Mouse (Mus musculus) intestine, embryonic 14.5 days (tissue): ENCODE measurements around the gene Tmem117. TPM values are rescaled to one million over a fixed set of nuclear protein-coding genes. Genes with fewer than 3 reads are reported as not detected.
A peak's percentile ranks its signal among the peaks of the same experiment; 100 is the strongest.

ENCODE experiments used
- ATAC-seq: fragments of 200-750 bp; cut with Nextera tagmentation; replicated peaks from 2 replicates; pipeline ENCODE4 v1.8.0; 2017; ENCODE audit warnings: low read depth, moderate number of reproducible peaks, moderate TSS enrichment, moderate library complexity; ENCODE audit not compliant: low FRiP score, low TSS enrichment
- DNase-seq: peaks from one replicate; pipeline ENCODE4 v3.0.0-alpha.2; 2018; ENCODE audit warnings: low spot score
- H3K27ac ChIP-seq: fragments of 300-500 bp; sonication (generic); 2 replicates; pipeline ENCODE4 v1.5.1; 2014; ENCODE audit warnings: low read depth, mild to moderate bottlenecking, control low read depth
- H3K27me3 ChIP-seq: fragments of 300-500 bp; sonication (generic); replicated peaks from 2 replicates; pipeline ENCODE4 v1.6.1; 2014; ENCODE audit warnings: low read length, control low read depth; ENCODE audit not compliant: control insufficient read depth, insufficient read depth
- H3K36me3 ChIP-seq: fragments of 300-500 bp; sonication (generic); 2 replicates; pipeline ENCODE4 v1.6.1; 2014; ENCODE audit warnings: low read length, control low read depth; ENCODE audit not compliant: control insufficient read depth, insufficient read depth
- H3K4me1 ChIP-seq: fragments of 300-500 bp; sonication (generic); replicated peaks from 2 replicates; pipeline ENCODE4 v1.6.1; 2014; ENCODE audit warnings: low read length, control low read depth, mixed read lengths; ENCODE audit not compliant: control insufficient read depth, insufficient read depth
- H3K4me2 ChIP-seq: fragments of 300-500 bp; sonication (generic); 2 replicates; pipeline ENCODE4 v1.6.1; 2014; ENCODE audit warnings: low read length
- H3K4me3 ChIP-seq: fragments of 300-500 bp; sonication (generic); 2 replicates; pipeline ENCODE4 v1.5.1; 2014; ENCODE audit warnings: low read depth, low read length, control low read depth, mixed read lengths
- H3K9ac ChIP-seq: fragments of 300-500 bp; sonication (generic); 2 replicates; pipeline ENCODE4 v1.6.1; 2014; ENCODE audit warnings: mild to moderate bottlenecking, low read length
- H3K9me3 ChIP-seq: fragments of 300-500 bp; sonication (generic); 2 replicates; pipeline ENCODE4 v1.6.1; 2016; ENCODE audit warnings: low read length, control low read depth; ENCODE audit not compliant: control insufficient read depth
- WGBS: fragments of 180-500 bp; shearing (Covaris S2); extraction: QIAGEN DNeasy Blood & Tissue Kit; methylation state at CpG from one replicate; pipeline ENCODE4 v1.1.7; 2014; 5-methylcytosine and 5-hydroxymethylcytosine counted together
- polyA plus RNA-seq: library from polyadenylated mRNA; unstranded; fragments of >200 nt; fragmentation: Nextera tagmentation; extraction: Ambion mirVana; gene quantifications from 2 replicates; pipeline ENCODE4 v1.2.1, GENCODE M21; 2014

The Tmem117 gene
- polyA plus RNA-seq, 1 experiment from 2014 or later: 3.1 TPM

DNA sequence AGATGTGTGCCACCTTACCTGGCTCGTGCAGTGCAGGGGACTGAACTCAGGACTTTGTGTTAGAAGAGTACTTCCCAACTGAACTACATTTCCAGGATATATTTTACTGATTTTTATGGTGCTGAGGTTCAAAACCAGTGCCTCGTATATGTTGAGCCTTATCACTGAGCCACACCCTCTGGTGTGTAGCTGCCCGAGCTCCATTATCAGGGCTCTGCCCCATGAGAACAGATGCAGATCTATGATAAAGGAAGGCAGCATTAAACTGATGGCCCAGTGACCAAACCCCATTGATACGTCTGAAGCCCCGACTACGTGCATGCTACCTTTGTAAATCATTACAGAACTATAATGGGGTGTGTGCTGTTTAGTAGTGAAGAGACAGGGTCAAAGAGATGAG, 35.6 kb downstream of the Tmem117 start:
- WGBS: 73% methylated on average over 6 of the region's 6 CpGs
- H3K9me3 ChIP-seq: no peaks in the 10 kb centered on the region
- no peak overlapping the region for H3K9ac ChIP-seq
- DNase-seq: no peak
- no peak overlapping the region for H3K27ac ChIP-seq
- ATAC-seq: no peak
- H3K27me3 ChIP-seq: no peaks in the 10 kb centered on the region
- H3K4me2 ChIP-seq: no peak overlapping the region
- H3K4me1 ChIP-seq: peaks cover 13% of the 10 kb centered on the region; the same call in 1 of the 2 replicates
- no peaks in the 10 kb centered on the region for H3K36me3 ChIP-seq
- H3K4me3 ChIP-seq: no peak overlapping the region

DNA sequence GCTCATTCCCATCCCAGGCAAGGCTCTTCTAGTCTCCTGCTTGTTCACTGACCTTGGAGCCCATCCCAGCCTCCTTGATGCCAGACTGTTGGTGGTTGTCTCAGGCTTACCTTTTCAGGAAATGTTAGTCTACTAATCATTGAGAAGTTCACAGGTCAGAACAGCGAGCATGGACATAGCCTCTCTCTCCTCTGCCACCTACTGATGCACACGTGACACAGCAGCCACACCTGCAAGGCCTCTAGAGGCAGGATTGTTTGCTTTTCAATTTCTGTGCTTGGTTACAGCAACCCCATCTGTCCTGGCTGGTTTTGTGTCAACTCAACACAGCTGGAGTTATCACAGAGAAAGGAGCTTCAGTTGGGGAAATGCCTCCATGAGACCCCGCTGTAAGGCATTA, 52.1 kb downstream of the Tmem117 start:
- no peaks in the 10 kb centered on the region for H3K36me3 ChIP-seq
- H3K9me3 ChIP-seq: no peaks in the 10 kb centered on the region
- no peak overlapping the region for H3K4me3 ChIP-seq
- no peaks in the 10 kb centered on the region for H3K4me1 ChIP-seq
- ATAC-seq (no peak), DNase-seq (no peak)
- no peak overlapping the region for H3K27ac ChIP-seq
- H3K4me2 ChIP-seq: no peak overlapping the region
- no peak overlapping the region for H3K9ac ChIP-seq
- WGBS: 58% methylated on average over 3 of the region's 3 CpGs
- no peaks in the 10 kb centered on the region for H3K27me3 ChIP-seq

DNA sequence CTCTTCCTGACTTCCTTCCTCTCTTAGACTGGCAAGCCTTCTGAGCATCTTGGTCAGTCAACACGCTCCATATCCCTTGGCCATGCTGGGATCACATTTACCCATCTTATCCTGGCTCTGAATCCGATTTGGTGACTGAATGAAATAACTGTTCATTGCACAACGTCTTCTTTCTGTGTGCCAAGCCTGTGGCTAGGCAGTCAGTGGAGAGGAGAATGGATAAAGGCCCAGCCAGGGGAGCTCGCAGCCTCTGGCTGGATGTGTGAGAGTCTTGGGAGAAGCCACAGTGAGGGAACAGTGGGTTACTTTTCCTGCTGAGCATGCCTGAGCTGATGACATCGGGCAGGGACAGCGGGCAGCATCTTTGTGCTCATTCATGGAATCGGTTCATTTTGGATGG, 55.2 kb downstream of the Tmem117 start:
- Histone ChIP-seq H3K4me1 (no peaks in the 10 kb centered on the region), H3K9me3 (no peaks in the 10 kb centered on the region), H3K36me3 (no peaks in the 10 kb centered on the region), H3K4me2 (no peak overlapping the region), H3K9ac (no peak overlapping the region), H3K27ac (no peak overlapping the region), H3K4me3 (no peak overlapping the region), H3K27me3 (no peaks in the 10 kb centered on the region)
- no peak for DNase-seq
- no peak for ATAC-seq
- 79% methylated on average over 7 of the region's 7 CpGs for WGBS

DNA sequence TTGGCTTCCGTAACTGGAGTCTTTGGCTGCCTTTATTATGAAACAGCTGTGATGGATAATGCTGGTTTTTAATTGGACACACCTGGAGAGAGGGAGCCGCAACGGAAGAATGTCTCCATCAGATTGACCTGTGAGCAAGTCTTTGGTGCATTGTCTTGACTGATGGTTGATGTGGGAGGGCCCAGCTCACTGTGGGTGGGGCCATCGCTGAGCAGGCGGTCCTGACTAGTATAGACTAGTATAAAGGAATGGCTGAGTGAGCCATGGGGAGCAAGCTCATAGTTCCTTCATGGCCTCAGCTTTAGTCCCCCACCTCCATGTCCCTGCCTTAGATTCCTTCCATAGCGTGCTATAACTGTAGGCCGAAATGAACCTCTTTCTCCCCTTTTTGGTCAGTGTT, 58.1 kb downstream of the Tmem117 start:
- H3K36me3 ChIP-seq: no peaks in the 10 kb centered on the region
- 90% methylated on average over 7 of the region's 7 CpGs for WGBS
- H3K4me1 ChIP-seq: no peaks in the 10 kb centered on the region
- H3K9ac ChIP-seq: no peak overlapping the region
- no peak for DNase-seq
- H3K9me3 ChIP-seq: no peaks in the 10 kb centered on the region
- ATAC-seq: no peak
- H3K27ac ChIP-seq: no peak overlapping the region
- H3K4me2 ChIP-seq: no peak overlapping the region
- H3K4me3 ChIP-seq: no peak overlapping the region
- no peaks in the 10 kb centered on the region for H3K27me3 ChIP-seq

DNA sequence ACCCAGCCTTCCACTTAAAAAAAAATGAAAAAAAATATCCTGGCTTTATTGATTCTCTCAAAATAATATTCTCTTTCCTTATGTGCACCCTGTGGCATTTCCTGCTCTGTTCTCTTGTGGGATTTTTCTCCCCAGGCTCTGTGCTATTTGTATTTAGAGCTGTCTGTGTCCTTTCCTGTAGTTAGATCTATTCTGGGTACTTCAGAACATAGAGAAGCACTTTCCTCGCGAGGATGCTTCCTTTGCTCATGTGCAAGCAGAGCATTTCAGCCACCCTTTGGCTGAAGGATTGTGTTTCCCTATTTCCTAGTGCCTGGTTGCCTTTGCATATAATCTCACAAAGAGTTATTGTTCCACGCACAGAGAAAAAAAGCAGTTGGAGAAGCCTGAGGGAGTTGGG, 58.6 kb downstream of the Tmem117 start:
- H3K9ac ChIP-seq: no peak overlapping the region
- no peak overlapping the region for H3K4me2 ChIP-seq
- WGBS: 83% methylated on average over 3 of the region's 3 CpGs
- H3K27me3 ChIP-seq: no peaks in the 10 kb centered on the region
- DNase-seq (no peak), ATAC-seq (no peak)
- no peak overlapping the region for H3K27ac ChIP-seq
- H3K4me3 ChIP-seq: no peak overlapping the region
- H3K4me1 ChIP-seq: no peaks in the 10 kb centered on the region
- no peaks in the 10 kb centered on the region for H3K36me3 ChIP-seq
- H3K9me3 ChIP-seq: no peaks in the 10 kb centered on the region

DNA sequence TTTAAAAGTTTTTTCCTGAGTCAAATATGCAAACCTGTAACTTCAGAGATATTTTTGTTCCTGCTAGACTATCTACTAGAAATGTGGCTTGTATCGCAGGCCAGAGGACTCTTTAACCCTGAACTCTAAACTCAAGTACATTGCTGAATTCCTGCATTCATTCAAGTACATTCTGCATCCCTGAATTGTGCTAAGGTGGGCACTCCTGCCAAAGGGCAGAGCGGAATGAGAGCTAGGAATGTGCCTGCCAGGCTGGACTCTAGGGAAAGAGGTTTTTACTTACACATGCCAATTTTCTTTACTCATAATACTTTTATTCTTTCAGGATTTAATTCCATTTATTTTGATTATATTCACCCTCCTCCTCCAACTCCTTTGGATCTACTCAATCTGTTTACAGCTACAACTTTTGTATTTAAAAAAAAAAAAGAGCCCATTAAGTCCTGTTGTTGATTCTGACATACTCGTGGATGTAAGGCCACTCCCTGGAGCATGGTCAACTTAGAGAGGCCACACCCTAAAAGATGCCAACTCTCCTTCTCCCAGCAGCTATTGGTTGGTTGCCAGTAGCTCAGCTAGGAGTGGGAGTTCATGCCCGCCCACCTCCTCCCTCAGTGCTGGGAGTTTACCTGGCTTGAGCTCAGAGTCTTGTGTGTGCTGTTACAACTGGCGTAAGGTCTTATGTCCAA, 60.3 kb downstream of the Tmem117 start:
- Histone ChIP-seq H3K27me3 (no peaks in the 10 kb centered on the region), H3K9ac (no peak overlapping the region), H3K4me1 (no peaks in the 10 kb centered on the region), H3K36me3 (no peaks in the 10 kb centered on the region), H3K4me2 (no peak overlapping the region), H3K4me3 (no peak overlapping the region), H3K9me3 (no peaks in the 10 kb centered on the region), H3K27ac (no peak overlapping the region)
- DNase-seq (no peak), ATAC-seq (no peak)
- WGBS: 74% methylated on average over 5 of the region's 5 CpGs

DNA sequence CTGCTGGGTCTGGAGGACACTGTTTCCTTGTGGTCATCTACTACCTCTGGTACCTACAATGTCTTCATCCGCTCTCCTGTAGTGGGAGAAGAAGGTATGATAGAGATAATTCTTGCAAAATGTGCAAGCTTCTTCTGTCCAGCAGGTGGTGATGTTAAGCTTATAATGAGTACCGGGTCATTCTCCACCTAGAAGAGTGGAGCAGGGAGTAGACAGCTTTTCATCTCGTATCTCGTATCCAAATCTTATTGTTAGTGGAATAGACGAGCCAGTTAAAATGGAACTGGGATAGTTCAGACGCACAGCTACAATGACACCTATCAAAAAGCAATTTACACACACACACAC, 60.8 kb downstream of the Tmem117 start:
- Histone ChIP-seq H3K4me1 (no peaks in the 10 kb centered on the region), H3K36me3 (no peaks in the 10 kb centered on the region), H3K4me2 (no peak overlapping the region), H3K4me3 (no peak overlapping the region), H3K9ac (no peak overlapping the region), H3K27me3 (no peaks in the 10 kb centered on the region), H3K9me3 (no peaks in the 10 kb centered on the region), H3K27ac (no peak overlapping the region)
- ATAC-seq (no peak), DNase-seq (no peak)
- WGBS: 59% methylated on average over 6 of the region's 6 CpGs

DNA sequence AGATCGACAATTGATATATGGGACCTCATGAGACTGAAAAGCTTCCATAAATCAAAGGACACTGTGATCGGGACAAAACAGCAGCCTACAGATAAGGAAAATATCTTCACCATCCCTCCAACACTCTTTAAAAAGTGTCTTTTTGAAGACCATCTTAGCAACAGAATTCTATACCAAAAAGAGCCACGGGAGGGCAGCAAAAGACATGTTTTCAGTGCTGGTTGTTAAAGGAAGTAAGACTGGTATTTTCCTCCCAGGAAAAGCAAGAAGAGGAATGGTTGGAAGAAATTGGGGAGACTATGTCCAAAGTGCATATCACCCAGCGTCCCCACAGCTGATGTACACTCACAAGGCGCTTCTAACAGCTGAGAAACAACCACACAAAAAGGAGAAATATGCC, 93.7 kb downstream of the Tmem117 start:
- ATAC-seq (no peak), DNase-seq (peak; percentile 89)
- no peaks in the 10 kb centered on the region for H3K9me3 ChIP-seq
- no peak overlapping the region for H3K9ac ChIP-seq
- no peaks in the 10 kb centered on the region for H3K36me3 ChIP-seq
- no peak overlapping the region for H3K27ac ChIP-seq
- no peak overlapping the region for H3K4me2 ChIP-seq
- no peaks in the 10 kb centered on the region for H3K4me1 ChIP-seq
- 22% methylated on average over 5 of the region's 5 CpGs for WGBS
- no peaks in the 10 kb centered on the region for H3K27me3 ChIP-seq
- no peak overlapping the region for H3K4me3 ChIP-seq

DNA sequence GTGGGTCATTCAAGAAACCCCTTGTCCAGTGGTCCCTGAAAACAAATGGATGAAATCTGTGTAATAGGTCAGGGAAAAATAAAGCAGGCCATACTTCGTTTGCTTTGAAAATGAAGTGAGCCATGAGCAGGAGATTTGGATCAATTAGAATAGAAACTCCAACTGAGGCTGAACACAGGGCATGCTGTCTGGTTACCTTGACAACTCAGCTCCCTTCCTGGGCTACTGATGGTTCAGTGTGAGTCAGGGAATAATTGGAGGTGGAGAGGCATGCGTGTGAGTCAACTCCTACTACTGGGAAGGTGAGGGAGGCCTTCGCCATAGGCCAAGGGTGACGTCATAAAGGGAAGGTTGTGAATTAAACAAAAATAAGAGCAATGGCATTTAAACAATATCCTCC, 103.1 kb downstream of the Tmem117 start:
- no peak for ATAC-seq
- DNase-seq: no peak
- H3K27ac ChIP-seq: no peak overlapping the region
- H3K4me2 ChIP-seq: no peak overlapping the region
- no peaks in the 10 kb centered on the region for H3K9me3 ChIP-seq
- 82% methylated on average over 4 of the region's 4 CpGs for WGBS
- H3K4me1 ChIP-seq: no peaks in the 10 kb centered on the region
- no peak overlapping the region for H3K4me3 ChIP-seq
- H3K27me3 ChIP-seq: no peaks in the 10 kb centered on the region
- no peaks in the 10 kb centered on the region for H3K36me3 ChIP-seq
- no peak overlapping the region for H3K9ac ChIP-seq
